Mouse (Mus musculus) stomach, embryonic 16.5 days (tissue): ENCODE measurements at regions not wholly inside any gene's neighbourhood (a gene's known extent, or its start where the extent isn't known, plus 50 kb on each side); places are given as distances from the start of the nearest gene placed in this dataset.
A peak's percentile ranks its signal among the peaks of the same experiment; 100 is the strongest.

Experiments used
- ATAC-seq: fragments of 200-750 bp; cut with Nextera tagmentation; 2 replicates; pipeline ENCODE4 v1.8.0; 2017; ENCODE audit warnings: moderate number of reproducible peaks, moderate TSS enrichment; ENCODE audit not compliant: insufficient read depth, low FRiP score
- H3K27ac ChIP-seq: fragments of 300-500 bp; sonication (generic); 2 replicates; pipeline ENCODE4 v1.5.1; 2014; ENCODE audit warnings: low read length
- H3K27me3 ChIP-seq: fragments of 300-500 bp; sonication (generic); 2 replicates; pipeline ENCODE4 v1.6.1; 2014; ENCODE audit warnings: low read length, control low read depth, mixed read lengths; ENCODE audit not compliant: control insufficient read depth, insufficient read depth
- H3K36me3 ChIP-seq: fragments of 300-500 bp; sonication (generic); 2 replicates; pipeline ENCODE4 v1.6.1; 2014; ENCODE audit warnings: low read length; ENCODE audit not compliant: control insufficient read depth, insufficient read depth
- H3K4me1 ChIP-seq: fragments of 300-500 bp; sonication (generic); 2 replicates; pipeline ENCODE4 v1.6.1; 2014; ENCODE audit warnings: low read length, control low read depth, mixed read lengths; ENCODE audit not compliant: control insufficient read depth, insufficient read depth
- H3K4me2 ChIP-seq: fragments of 300-500 bp; sonication (generic); 2 replicates; pipeline ENCODE4 v1.6.1; 2014; ENCODE audit warnings: low read depth, low read length, mixed read lengths
- H3K4me3 ChIP-seq: fragments of 300-500 bp; sonication (generic); replicated peaks from 2 replicates; pipeline ENCODE4 v1.5.1; 2014; ENCODE audit warnings: mild to moderate bottlenecking, low read length
- H3K9ac ChIP-seq: fragments of 300-500 bp; sonication (generic); 2 replicates; pipeline ENCODE4 v1.6.1; 2014; ENCODE audit warnings: low read length
- H3K9me3 ChIP-seq: fragments of 300-500 bp; sonication (generic); replicated peaks from 2 replicates; pipeline ENCODE4 v1.6.1; 2016; ENCODE audit warnings: low read length, control low read depth; ENCODE audit not compliant: control insufficient read depth
- WGBS: fragments of 180-500 bp; shearing (Covaris S2); extraction: QIAGEN DNeasy Blood & Tissue Kit; methylation state at CpG from one replicate; pipeline ENCODE4 v1.1.7; 2014; 5-methylcytosine and 5-hydroxymethylcytosine counted together

DNA sequence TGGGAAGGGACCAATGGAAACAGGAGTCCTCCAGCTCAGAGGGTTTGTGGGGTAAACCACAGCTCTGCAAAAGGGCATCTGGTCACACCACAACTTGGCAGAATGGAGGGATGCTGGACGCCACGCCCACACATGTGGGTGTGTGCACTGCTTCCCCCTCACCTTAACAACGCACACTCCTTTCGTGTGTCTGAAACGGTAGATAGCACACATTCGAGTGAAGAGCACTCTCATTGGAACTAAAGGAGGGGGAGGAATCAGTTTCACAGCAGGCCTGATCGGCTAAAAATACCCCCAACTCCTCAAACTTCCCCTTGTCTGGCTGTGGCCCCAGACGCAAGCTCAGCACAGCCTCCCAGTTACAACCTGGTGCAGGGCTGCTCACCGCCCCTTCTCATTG lies 118.3 kb upstream of the Klf14 start:
- peaks cover 44% of the 10 kb centered on the region for H3K4me1 ChIP-seq
- H3K27me3 ChIP-seq: no peaks in the 10 kb centered on the region
- ATAC-seq: no peak
- no peaks in the 10 kb centered on the region for H3K9me3 ChIP-seq
- no peak overlapping the region for H3K9ac ChIP-seq
- no peaks in the 10 kb centered on the region for H3K36me3 ChIP-seq
- no peak overlapping the region for H3K4me3 ChIP-seq
- 59% methylated on average over 9 of the region's 9 CpGs for WGBS
- no peak overlapping the region for H3K4me2 ChIP-seq
- no peak overlapping the region for H3K27ac ChIP-seq

DNA sequence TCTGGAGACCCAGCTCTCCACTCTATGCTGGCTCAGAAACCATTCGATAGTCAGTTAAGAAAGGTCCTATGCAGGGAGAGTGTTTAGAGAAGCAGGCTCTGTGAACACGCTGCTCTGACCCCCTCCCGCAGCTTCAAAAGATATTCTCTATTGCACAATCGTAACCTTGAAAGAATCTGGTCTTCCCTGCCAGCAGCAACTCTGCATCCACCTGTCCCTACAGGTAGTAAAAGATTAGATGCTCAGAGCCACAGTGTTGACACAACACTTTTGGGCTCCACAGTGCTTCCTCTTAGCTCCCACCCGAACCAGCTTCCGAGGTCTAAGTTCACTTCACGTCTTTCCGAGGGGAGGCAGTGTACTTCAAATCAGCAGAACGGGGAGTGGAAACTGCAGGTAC lies 118.9 kb upstream of the Klf14 start:
- Histone ChIP-seq H3K4me2 (no peak overlapping the region), H3K27me3 (no peaks in the 10 kb centered on the region), H3K4me1 (peaks cover 44% of the 10 kb centered on the region), H3K9me3 (no peaks in the 10 kb centered on the region), H3K27ac (peak overlapping the region; percentile 68; the same call in 1 of the 2 replicates), H3K36me3 (no peaks in the 10 kb centered on the region), H3K9ac (no peak overlapping the region), H3K4me3 (no peak overlapping the region)
- 52% methylated on average over 9 of the region's 9 CpGs for WGBS
- no peak for ATAC-seq

DNA sequence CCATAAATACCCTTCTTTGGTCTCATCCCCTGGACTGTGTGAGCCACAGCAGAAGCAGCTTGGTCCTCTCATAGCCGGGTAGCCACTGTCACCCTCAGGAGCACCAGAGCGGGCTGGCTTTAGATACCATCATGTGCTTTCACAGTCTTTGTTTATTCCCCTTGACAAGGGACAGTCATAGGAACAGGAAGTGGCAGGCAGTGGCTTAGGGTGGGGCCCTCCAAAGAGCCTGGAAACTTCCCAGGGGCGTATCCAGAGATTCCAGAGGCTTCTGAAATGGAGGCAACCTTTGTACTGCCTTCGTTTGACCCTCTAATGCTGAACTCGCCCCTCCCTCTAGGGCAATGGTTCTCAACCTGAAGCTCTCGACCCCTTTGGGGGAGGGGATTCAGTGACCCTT lies 119.5 kb upstream of the Klf14 start:
- H3K27me3 ChIP-seq: no peaks in the 10 kb centered on the region
- no peaks in the 10 kb centered on the region for H3K36me3 ChIP-seq
- ATAC-seq: no peak
- no peaks in the 10 kb centered on the region for H3K9me3 ChIP-seq
- peaks cover 44% of the 10 kb centered on the region for H3K4me1 ChIP-seq
- H3K27ac ChIP-seq: peak overlapping the region; percentile 68
- no peak overlapping the region for H3K4me2 ChIP-seq
- 60% methylated on average over 6 of the region's 6 CpGs for WGBS
- no peak overlapping the region for H3K4me3 ChIP-seq
- H3K9ac ChIP-seq: no peak overlapping the region

DNA sequence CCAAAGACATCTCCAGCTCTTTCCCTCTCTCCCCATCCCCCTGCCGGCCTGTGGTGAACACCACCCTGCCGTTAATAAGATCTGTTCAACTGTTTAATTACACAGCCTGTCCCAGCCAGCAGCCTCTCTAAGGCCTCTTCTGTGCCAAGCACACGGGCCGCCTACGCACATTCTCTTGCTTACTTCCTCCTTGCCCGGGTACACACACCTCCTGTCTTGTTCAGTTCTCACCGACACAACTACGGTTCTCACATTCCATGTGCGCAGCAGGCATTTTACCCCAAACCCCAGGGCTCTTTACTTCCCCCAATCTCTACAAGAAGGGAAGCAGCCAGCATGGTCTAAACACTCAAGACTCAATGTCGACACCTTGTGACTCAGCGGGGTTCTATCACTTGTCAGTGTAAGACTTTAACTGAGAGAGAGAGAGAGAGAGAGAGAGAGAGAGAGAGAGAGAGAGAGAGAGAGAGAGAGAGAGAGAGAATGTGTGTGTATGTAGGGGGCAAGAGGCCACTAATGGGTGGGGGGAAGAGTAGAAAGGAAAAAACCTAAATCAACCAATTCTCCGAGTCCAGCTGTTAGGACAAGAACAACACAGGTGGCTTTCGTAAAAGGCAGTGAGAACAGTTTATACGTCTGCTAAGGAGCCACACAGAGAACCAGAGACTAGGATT lies 120.8 kb upstream of the Klf14 start:
- Histone ChIP-seq H3K36me3 (no peaks in the 10 kb centered on the region), H3K9me3 (no peaks in the 10 kb centered on the region), H3K9ac (no peak overlapping the region), H3K4me3 (no peak overlapping the region), H3K4me1 (peaks cover 32% of the 10 kb centered on the region), H3K4me2 (no peak overlapping the region), H3K27ac (no peak overlapping the region), H3K27me3 (no peaks in the 10 kb centered on the region)
- 49% methylated on average over 14 of the region's 14 CpGs for WGBS
- ATAC-seq: no peak

DNA sequence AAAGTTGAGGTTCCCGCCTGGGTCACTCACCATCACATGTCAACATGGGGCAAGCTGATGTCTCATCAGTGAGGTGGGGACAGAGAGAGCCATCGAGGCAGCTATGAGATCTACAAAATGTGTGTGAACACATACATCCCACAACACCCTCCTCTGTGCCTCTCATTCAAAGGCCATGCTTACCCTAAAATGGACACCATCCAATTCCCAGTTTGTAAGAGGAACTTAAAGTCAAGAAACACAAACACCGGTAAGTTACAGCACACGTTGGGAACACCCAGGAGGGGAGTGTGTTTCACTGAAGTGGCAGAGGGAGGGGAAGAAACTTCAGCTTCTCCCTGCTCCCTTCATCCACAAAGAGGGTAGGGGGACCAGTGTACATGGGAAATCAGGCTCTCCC lies 121.4 kb upstream of the Klf14 start:
- ATAC-seq: no peak
- Histone ChIP-seq H3K4me3 (no peak overlapping the region), H3K4me1 (peaks cover 27% of the 10 kb centered on the region), H3K27me3 (no peaks in the 10 kb centered on the region), H3K4me2 (no peak overlapping the region), H3K9me3 (no peaks in the 10 kb centered on the region), H3K9ac (no peak overlapping the region), H3K36me3 (no peaks in the 10 kb centered on the region), H3K27ac (no peak overlapping the region)
- WGBS: 59% methylated on average over 4 of the region's 4 CpGs

DNA sequence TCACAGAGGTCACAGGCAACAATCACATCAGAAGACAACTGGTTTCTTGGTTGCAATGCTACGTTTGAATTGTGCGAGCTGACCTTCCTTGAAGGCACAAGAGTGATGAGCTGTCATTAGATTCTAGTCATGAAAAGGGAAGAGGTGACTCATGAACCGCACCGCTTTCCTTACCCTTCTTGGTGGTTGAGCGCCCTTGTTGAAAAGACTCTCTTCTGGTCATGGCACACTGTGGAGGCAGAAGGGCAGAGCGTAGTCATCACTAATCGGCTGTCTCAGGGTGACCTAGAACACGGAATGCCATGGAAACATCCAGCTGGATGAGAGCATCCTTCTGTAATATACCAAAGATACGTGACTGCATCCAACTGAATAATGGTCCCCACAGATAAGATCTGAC lies 121.8 kb upstream of the Klf14 start:
- peaks cover 24% of the 10 kb centered on the region for H3K4me1 ChIP-seq
- WGBS: 83% methylated on average over 9 of the region's 9 CpGs
- H3K27me3 ChIP-seq: no peaks in the 10 kb centered on the region
- H3K36me3 ChIP-seq: no peaks in the 10 kb centered on the region
- H3K9me3 ChIP-seq: no peaks in the 10 kb centered on the region
- no peak for ATAC-seq
- no peak overlapping the region for H3K4me2 ChIP-seq
- H3K4me3 ChIP-seq: no peak overlapping the region
- H3K9ac ChIP-seq: no peak overlapping the region
- no peak overlapping the region for H3K27ac ChIP-seq

DNA sequence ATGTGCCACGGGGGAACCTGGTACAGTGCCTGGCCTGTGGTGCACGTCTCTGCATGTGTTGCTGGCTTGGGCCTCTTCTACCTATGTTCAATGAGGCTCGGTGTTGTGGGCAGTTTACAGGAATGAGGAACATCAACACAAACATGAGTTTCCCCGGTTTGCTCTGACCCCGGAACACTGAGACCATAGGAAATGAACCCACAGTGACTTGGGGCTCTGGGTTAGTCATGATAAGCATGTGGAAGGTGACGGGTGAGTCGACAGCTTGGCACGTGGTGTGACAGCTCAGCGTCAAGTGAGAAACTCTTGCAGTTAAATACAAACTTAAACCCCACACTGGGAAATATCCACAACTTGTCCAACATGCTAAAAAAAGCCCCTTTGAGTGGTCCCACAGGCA lies 122.4 kb upstream of the Klf14 start:
- WGBS: 80% methylated on average over 9 of the region's 9 CpGs
- no peak overlapping the region for H3K27ac ChIP-seq
- no peak overlapping the region for H3K4me2 ChIP-seq
- no peaks in the 10 kb centered on the region for H3K27me3 ChIP-seq
- H3K4me3 ChIP-seq: no peak overlapping the region
- H3K4me1 ChIP-seq: peaks cover 20% of the 10 kb centered on the region
- no peak for ATAC-seq
- no peaks in the 10 kb centered on the region for H3K9me3 ChIP-seq
- H3K36me3 ChIP-seq: no peaks in the 10 kb centered on the region
- H3K9ac ChIP-seq: no peak overlapping the region

DNA sequence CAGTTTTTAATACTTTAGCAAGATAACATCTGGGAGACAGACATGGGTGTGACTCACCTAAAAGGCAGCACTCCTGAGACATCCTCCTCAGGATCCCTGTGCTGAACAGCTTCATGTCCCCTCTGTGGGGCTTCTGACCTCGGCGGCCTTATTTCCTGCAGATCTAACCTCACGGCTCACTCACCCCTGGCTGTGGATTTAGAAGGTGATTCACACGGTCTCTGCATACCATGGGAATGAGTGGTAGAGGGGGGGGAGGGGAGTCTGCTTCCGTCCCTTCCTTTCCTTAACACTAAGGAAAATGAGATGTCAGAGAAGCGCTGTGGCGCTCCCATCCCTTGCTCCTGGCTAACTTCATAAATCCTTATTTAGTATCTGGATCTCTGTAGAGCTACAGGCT lies 123.1 kb upstream of the Klf14 start:
- 56% methylated on average over 7 of the region's 7 CpGs for WGBS
- Histone ChIP-seq H3K27ac (no peak overlapping the region), H3K4me2 (no peak overlapping the region), H3K27me3 (no peaks in the 10 kb centered on the region), H3K4me3 (no peak overlapping the region), H3K9me3 (no peaks in the 10 kb centered on the region), H3K4me1 (peaks cover 12% of the 10 kb centered on the region; the same call in 1 of the 2 replicates), H3K36me3 (no peaks in the 10 kb centered on the region), H3K9ac (no peak overlapping the region)
- no peak for ATAC-seq

DNA sequence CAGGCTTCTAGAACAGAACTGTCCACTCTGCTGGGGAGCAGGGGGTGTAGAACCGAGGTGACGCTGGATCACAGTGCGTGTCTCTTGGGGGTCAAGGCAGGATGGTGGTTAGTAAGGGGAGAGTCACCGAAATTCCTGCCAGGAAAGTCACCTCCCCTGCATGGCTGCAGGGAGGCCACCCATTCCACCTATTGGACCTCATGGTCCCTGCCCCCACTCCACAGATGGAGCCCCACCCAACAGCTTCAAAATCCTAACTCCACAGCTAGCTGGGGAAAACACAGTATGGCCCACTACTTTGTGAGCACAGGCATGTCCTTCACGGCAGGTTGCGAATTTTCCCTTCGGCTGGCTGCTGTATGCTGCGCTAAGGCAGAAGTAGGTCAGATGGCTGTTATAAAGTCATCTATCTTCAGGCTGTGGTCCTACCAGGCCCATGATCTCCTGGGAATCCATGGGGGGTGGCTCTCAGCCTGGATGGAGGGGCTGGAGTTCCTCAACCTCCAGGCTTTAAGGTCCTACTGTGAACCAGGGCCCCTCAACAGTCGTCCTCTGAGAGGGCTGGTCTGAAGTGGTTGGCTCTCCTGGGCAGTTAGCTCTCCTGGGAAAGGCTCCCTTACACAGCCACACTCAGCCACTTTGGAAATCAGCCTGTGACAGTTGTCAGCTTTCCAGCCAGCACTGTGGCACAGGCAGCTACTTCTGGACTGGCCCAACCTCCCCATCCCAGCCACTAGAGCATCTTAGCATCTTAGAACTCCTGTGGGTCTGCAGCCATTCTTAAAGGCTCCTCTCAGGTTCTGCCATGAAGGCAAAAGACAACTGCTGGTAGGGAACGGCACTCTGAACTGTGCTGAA lies 124.0 kb upstream of the Klf14 start:
- no peaks in the 10 kb centered on the region for H3K36me3 ChIP-seq
- 84% methylated on average over 10 of the region's 10 CpGs for whole genome bisulfite sequencing
- no peak overlapping the region for H3K4me2 ChIP-seq
- H3K9ac ChIP-seq: no peak overlapping the region
- ATAC-seq: no peak
- H3K27ac ChIP-seq: no peak overlapping the region
- peaks cover 8% of the 10 kb centered on the region; the same call in 1 of the 2 replicates for H3K4me1 ChIP-seq
- H3K9me3 ChIP-seq: no peaks in the 10 kb centered on the region
- H3K4me3 ChIP-seq: no peak overlapping the region
- no peaks in the 10 kb centered on the region for H3K27me3 ChIP-seq
